Mouse (Mus musculus): ENCODE data around the gene Aunip. TPM values are rescaled to one million over a fixed set of nuclear protein-coding genes. Genes with fewer than 3 reads are reported as not detected.
"Not testable (repeated sequence)": the region's sequence is repeated elsewhere in the genome, so short reads cannot be mapped to it uniquely, and the experiment has no call there.

The Aunip gene
- total RNA-seq, 2 experiments from 2014 or later, result not detected

GRCm38 (mm10) chr4:134491716-134492115 lies 19.1 kb upstream of the Aunip start:
- no peak for TF ChIP-seq CTCF (IDR thresholded peaks at IDR 0.05)
- intact Hi-C loops (cut with DNase I), result no loop called here
- no peak overlapping the region for H3K4me3 ChIP-seq
- H3K27ac ChIP-seq, result no peak overlapping the region
- DNase-seq, result no peak

- H3K4me3 ChIP-seq; DNase-seq; H3K27ac ChIP-seq; intact Hi-C loops (cut with DNase I): not testable (repeated sequence)
These were observed 16.6 kb upstream of the Aunip start for GRCm38 (mm10) chr4:134494161-134494560.

- DNase-seq, result no peak
- no peak for TF ChIP-seq CTCF (IDR thresholded peaks at IDR 0.05)
- Histone ChIP-seq H3K27ac (no peak overlapping the region), H3K4me3 (no peak overlapping the region)
- intact Hi-C loops (cut with DNase I), result no loop called here
These were observed 15.8 kb upstream of the Aunip start for GRCm38 (mm10) chr4:134494780-134495545.

GRCm38 (mm10) chr4:134495546-134495923 lies 15.3 kb upstream of the Aunip start:
- TF ChIP-seq CTCF (IDR thresholded peaks at IDR 0.05), result no peak
- no peak overlapping the region; the same call in 1 of the 2 replicates for H3K27ac ChIP-seq
- no peak for DNase-seq
- H3K4me3 ChIP-seq, result no peak overlapping the region
- intact Hi-C loops (cut with DNase I), result no loop called here

GRCm38 (mm10) chr4:134496595-134497210 lies 14.1 kb upstream of the Aunip start, which contains the start of gene Paqr7:
Paqr7 (plus strand) TSS chr4:134496697.
- DNase-seq, result peak; percentile 86
- H3K4me3 ChIP-seq, result peak within 1 kb of the TSS; percentile 86
- peak within 1 kb of the TSS; percentile 87 for H3K27ac ChIP-seq
- TF ChIP-seq CTCF (IDR thresholded peaks at IDR 0.05), result no peak
- intact Hi-C loops (cut with DNase I), result no loop called here

GRCm38 (mm10) chr4:134497223-134497622 lies 13.6 kb upstream of the Aunip start:
- intact Hi-C loops (cut with DNase I), result no loop called here
- peak overlapping the region; percentile 87 for H3K27ac ChIP-seq
- peak overlapping the region; percentile 86 for H3K4me3 ChIP-seq
- no peak for TF ChIP-seq CTCF (IDR thresholded peaks at IDR 0.05)
- no peak for DNase-seq

GRCm38 (mm10) chr4:134497986-134498731 lies 12.6 kb upstream of the Aunip start:
- no peak for DNase-seq
- intact Hi-C loops (cut with DNase I), result no loop called here
- peak overlapping the region; percentile 51; the same call in 1 of the 2 replicates for H3K27ac ChIP-seq
- no peak for TF ChIP-seq CTCF (IDR thresholded peaks at IDR 0.05)
- no peak overlapping the region; the same call in 1 of the 2 replicates for H3K4me3 ChIP-seq

GRCm38 (mm10) chr4:134498983-134499382 lies 11.8 kb upstream of the Aunip start:
- intact Hi-C loops (cut with DNase I); H3K4me3 ChIP-seq; H3K27ac ChIP-seq; DNase-seq: not testable (repeated sequence)

GRCm38 (mm10) chr4:134501095-134501494 lies 9.7 kb upstream of the Aunip start:
- no peak for TF ChIP-seq CTCF (IDR thresholded peaks at IDR 0.05)
- DNase-seq, result no peak
- no peak overlapping the region for H3K4me3 ChIP-seq
- intact Hi-C loops (cut with DNase I), result no loop called here
- H3K27ac ChIP-seq, result no peak overlapping the region

GRCm38 (mm10) chr4:134503686-134504357 lies 7.0 kb upstream of the Aunip start:
- no peak for DNase-seq
- H3K27ac ChIP-seq, result no peak overlapping the region
- intact Hi-C loops (cut with DNase I), result no loop called here
- no peak overlapping the region for H3K4me3 ChIP-seq
- no peak for TF ChIP-seq CTCF (IDR thresholded peaks at IDR 0.05)

GRCm38 (mm10) chr4:134505303-134505789 lies 5.5 kb upstream of the Aunip start:
- intact Hi-C loops (cut with DNase I), result no loop called here
- Histone ChIP-seq H3K27ac (no peak overlapping the region), H3K4me3 (no peak overlapping the region)
- no peak for TF ChIP-seq CTCF (IDR thresholded peaks at IDR 0.05)
- DNase-seq, result no peak

GRCm38 (mm10) chr4:134505966-134506594 lies 4.7 kb upstream of the Aunip start:
- Histone ChIP-seq H3K4me3 (no peak overlapping the region), H3K27ac (no peak overlapping the region)
- intact Hi-C loops (cut with DNase I), result no loop called here
- no peak for DNase-seq
- TF ChIP-seq CTCF (IDR thresholded peaks at IDR 0.05), result no peak
